Mouse (Mus musculus): ENCODE results near the gene Gm20741. TPM values are rescaled to one million over a fixed set of nuclear protein-coding genes. Genes with fewer than 3 reads are reported as not detected.

Gm20741 gene
- polyA plus RNA-seq, 1 experiment: not detected

- no peak within 1 kb of the TSS for H3K4me3 ChIP-seq (ENCODE audit: insufficient read depth, low read length)
- TF ChIP-seq CTCF (IDR thresholded peaks at IDR 0.05; ENCODE audit: borderline replicate concordance, insufficient read depth, low read length) (no peak), POLR2A (IDR thresholded peaks at IDR 0.05; ENCODE audit: low read depth, low read length) (no peak)
- no peak within 1 kb of the TSS for H3K27ac ChIP-seq (ENCODE audit: insufficient read depth, low read length)
- no peaks in the 10 kb centered on the region for H3K4me1 ChIP-seq (ENCODE audit: control insufficient read depth, insufficient read depth, low read length)
Observed at GRCm38 (mm10) chr16:88774106-88774505, 37.9 kb downstream of the Gm20741 start, which contains the start of gene 2310057N15Rik. TSS of gene 2310057N15Rik (minus strand) at chr16:88774206.

Other genes starting within 250 kb of the Gm20741 start
- gene Cldn8, start 249.0 kb downstream of the Gm20741 start, polyA plus RNA-seq (2011; ENCODE audit: insufficient read length, low read depth, missing spikeins): not detected in 2 replicates
- gene Krtap24-1, start 199.9 kb downstream of the Gm20741 start, polyA plus RNA-seq (2011; ENCODE audit: insufficient read length, low read depth, missing spikeins): not detected in 2 replicates
- not detected in 2 replicates for gene 2310079G19Rik, start 184.6 kb downstream of the Gm20741 start, polyA plus RNA-seq (2011; ENCODE audit: insufficient read length, low read depth, missing spikeins)
- not detected in 2 replicates for gene Krtap26-1, start 164.4 kb downstream of the Gm20741 start, polyA plus RNA-seq (2011; ENCODE audit: insufficient read length, low read depth, missing spikeins)
- gene Krtap27-1, start 140.5 kb downstream of the Gm20741 start, polyA plus RNA-seq (2011; ENCODE audit: insufficient read length, low read depth, missing spikeins): not detected in 2 replicates
- gene 2310061N02Rik, start 104.3 kb downstream of the Gm20741 start, polyA plus RNA-seq (2011; ENCODE audit: insufficient read length, low read depth, missing spikeins): not detected in 2 replicates
- gene Krtap13-1, start 83.4 kb downstream of the Gm20741 start, polyA plus RNA-seq (2011; ENCODE audit: insufficient read length, low read depth, missing spikeins): not detected in 2 replicates
- not detected in 2 replicates for gene Krtap13, start 60.6 kb downstream of the Gm20741 start, polyA plus RNA-seq (2011; ENCODE audit: insufficient read length, low read depth, missing spikeins)
- not detected in 2 replicates for gene 2310034C09Rik, start 53.4 kb downstream of the Gm20741 start, polyA plus RNA-seq (2011; ENCODE audit: insufficient read length, low read depth, missing spikeins)
- gene 2310057N15Rik, start 38.0 kb downstream of the Gm20741 start, polyA plus RNA-seq (2011; ENCODE audit: insufficient read length, low read depth, missing spikeins): not detected in 2 replicates
- not detected in 2 replicates for gene Gm5965, start 34.3 kb downstream of the Gm20741 start, polyA plus RNA-seq (2011; ENCODE audit: insufficient read length, low read depth, missing spikeins)
- gene Krtap15, start 8.0 kb upstream of the Gm20741 start, polyA plus RNA-seq (2011; ENCODE audit: insufficient read length, low read depth, missing spikeins): not detected in 2 replicates
- not detected in 2 replicates for gene Krtap14, start 13.9 kb upstream of the Gm20741 start, polyA plus RNA-seq (2011; ENCODE audit: insufficient read length, low read depth, missing spikeins)
- not detected in 2 replicates for gene Krtap19-1, start 57.2 kb upstream of the Gm20741 start, polyA plus RNA-seq (2011; ENCODE audit: insufficient read length, low read depth, missing spikeins)
- not detected in 2 replicates for gene Krtap19-2, start 62.0 kb upstream of the Gm20741 start, polyA plus RNA-seq (2011; ENCODE audit: insufficient read length, low read depth, missing spikeins)
- gene Krtap19-3, start 65.8 kb upstream of the Gm20741 start, polyA plus RNA-seq (2011; ENCODE audit: insufficient read length, low read depth, missing spikeins): not detected in 2 replicates
- not detected in 2 replicates for gene Krtap19-4, start 72.9 kb upstream of the Gm20741 start, polyA plus RNA-seq (2011; ENCODE audit: insufficient read length, low read depth, missing spikeins)
- gene Krtap19-5, start 84.2 kb upstream of the Gm20741 start, polyA plus RNA-seq (2011; ENCODE audit: insufficient read length, low read depth, missing spikeins): not detected in 2 replicates
- not detected in 2 replicates for gene Krtap19-9b, start 120.0 kb upstream of the Gm20741 start, polyA plus RNA-seq (2011; ENCODE audit: insufficient read length, low read depth, missing spikeins)
- not detected in 2 replicates for gene Krtap16-3, start 150.7 kb upstream of the Gm20741 start, polyA plus RNA-seq (2011; ENCODE audit: insufficient read length, low read depth, missing spikeins)
- not detected in 2 replicates for gene Krtap22-2, start 198.5 kb upstream of the Gm20741 start, polyA plus RNA-seq (2011; ENCODE audit: insufficient read length, low read depth, missing spikeins)
- not detected in 2 replicates for gene Gm10229, start 203.1 kb upstream of the Gm20741 start, polyA plus RNA-seq (2011; ENCODE audit: insufficient read length, low read depth, missing spikeins)
- gene Krtap6-1, start 219.5 kb upstream of the Gm20741 start, polyA plus RNA-seq (2011; ENCODE audit: insufficient read length, low read depth, missing spikeins): not detected in 2 replicates
- gene Gm10228, start 229.3 kb upstream of the Gm20741 start, polyA plus RNA-seq (2011; ENCODE audit: insufficient read length, low read depth, missing spikeins): not detected in 2 replicates
- gene Krtap6-5, start 235.7 kb upstream of the Gm20741 start, polyA plus RNA-seq (2011; ENCODE audit: insufficient read length, low read depth, missing spikeins): not detected in 2 replicates